Mouse (Mus musculus) megakaryocyte, embryonic 14.5 days (primary cell): Measurements from ENCODE around the gene Spert.

Experiments
- FLI1 ChIP-seq: IDR thresholded peaks from 2 replicates; pipeline ENCODE4 v1.6.1; 2012; ENCODE audit warnings: low read length, inconsistent platforms, mixed read lengths
- GATA1 ChIP-seq: IDR thresholded peaks from 3 replicates; pipeline ENCODE4 v1.6.1; 2012; ENCODE audit warnings: mixed read lengths, low read length, inconsistent platforms, borderline replicate concordance

- TF ChIP-seq GATA1 (no peak), FLI1 (no peak)
These were observed 36.0 kb upstream of the Spert start for GRCm38 (mm10) chr14:75628870-75629269.
